Mouse (Mus musculus) lung, adult 2 months (tissue): ENCODE results near the gene Card6. TPM values are rescaled to one million over a fixed set of nuclear protein-coding genes. Genes with fewer than 3 reads are reported as not detected.

Experiments
- DNase-seq: peaks from one replicate; pipeline ENCODE4 v3.0.0; 2022
- H3K4me1 ChIP-seq: fragments of 200-500 bp; 2 replicates; pipeline ENCODE4 v1.6.1; 2011; ENCODE audit warnings: low read length; ENCODE audit not compliant: control insufficient read depth, insufficient read depth
- H3K4me3 ChIP-seq: fragments of 200-500 bp; replicated peaks from 2 replicates; pipeline ENCODE3; 2011; ENCODE audit warnings: low read depth, mild to moderate bottlenecking, control low read depth, low read length; ENCODE audit errors: extremely low read depth
- CTCF ChIP-seq: fragments of 200-500 bp; IDR thresholded peaks from 2 replicates; pipeline ENCODE4 v1.5.1; 2011; ENCODE audit warnings: mild to moderate bottlenecking, low read length, control low read depth; ENCODE audit not compliant: insufficient read depth
- POLR2A ChIP-seq: fragments of 200-500 bp; IDR thresholded peaks from 2 replicates; pipeline ENCODE4 v1.6.1; 2011; ENCODE audit warnings: low read depth, mild to moderate bottlenecking, control low read depth, low read length, borderline replicate concordance; ENCODE audit errors: extremely low read depth
- whole genome bisulfite sequencing: fragments of 180-500 bp; shearing (Covaris S2); methylation state at CpG from one replicate; pipeline ENCODE4 v1.1.7; 2018; 5-methylcytosine and 5-hydroxymethylcytosine counted together
- polyA plus RNA-seq: library from polyadenylated mRNA; depleted of rRNA; stranded (reverse); fragments of >200 nt; gene quantifications from 2 replicates; pipeline ENCODE4 v1.2.3, GENCODE M21; 2012

Gene Card6
- polyA plus RNA-seq, 1 experiment: 3.3 TPM

DNA sequence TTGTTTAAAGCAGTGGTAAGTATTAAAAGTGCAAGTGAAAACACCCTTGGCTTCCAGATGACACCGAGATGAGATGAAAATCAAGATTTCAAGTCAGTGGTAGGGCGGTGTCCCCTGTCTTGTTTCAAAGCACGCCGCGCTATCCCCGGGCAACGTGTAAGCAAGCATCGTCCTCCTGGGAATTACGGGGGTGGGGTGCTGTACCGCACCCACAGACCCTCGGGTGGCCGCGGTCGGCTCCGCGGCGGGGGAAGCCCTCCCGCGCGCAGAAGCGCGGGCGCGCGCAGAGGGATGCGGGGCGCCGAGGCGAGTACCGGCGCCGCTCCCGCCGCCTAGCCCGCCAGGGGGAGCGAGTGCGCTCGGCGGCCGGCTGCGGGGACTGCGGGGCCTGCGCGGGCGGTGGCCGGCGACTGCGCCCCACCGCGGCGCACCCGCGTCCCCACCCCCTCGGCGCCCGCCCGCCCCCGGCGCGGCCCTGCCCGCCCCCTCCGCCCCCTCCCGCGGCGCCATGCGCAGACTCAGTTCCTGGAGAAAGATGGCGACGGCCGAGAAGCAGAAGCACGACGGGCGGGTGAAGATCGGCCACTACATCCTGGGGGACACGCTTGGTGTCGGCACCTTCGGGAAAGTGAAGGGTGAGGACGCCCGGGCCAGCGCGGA is 35.2 kb upstream of the Card6 start, which contains the start of gene Prkaa1:
Gene Prkaa1 (plus strand): TSS at position 501 of the 660 bp plus-strand sequence.
- WGBS: under 1% methylated on average over 76 of the region's 80 CpGs
- Histone ChIP-seq H3K4me3 (peak within 1 kb of the TSS; percentile 94), H3K4me1 (peaks cover 5% of the 10 kb centered on the region; the same call in 1 of the 2 replicates)
- DNase-seq: peak; percentile 72
- no peak for TF ChIP-seq CTCF
- TF ChIP-seq POLR2A: peak; percentile 66; the same call in 1 of the 2 replicates

DNA sequence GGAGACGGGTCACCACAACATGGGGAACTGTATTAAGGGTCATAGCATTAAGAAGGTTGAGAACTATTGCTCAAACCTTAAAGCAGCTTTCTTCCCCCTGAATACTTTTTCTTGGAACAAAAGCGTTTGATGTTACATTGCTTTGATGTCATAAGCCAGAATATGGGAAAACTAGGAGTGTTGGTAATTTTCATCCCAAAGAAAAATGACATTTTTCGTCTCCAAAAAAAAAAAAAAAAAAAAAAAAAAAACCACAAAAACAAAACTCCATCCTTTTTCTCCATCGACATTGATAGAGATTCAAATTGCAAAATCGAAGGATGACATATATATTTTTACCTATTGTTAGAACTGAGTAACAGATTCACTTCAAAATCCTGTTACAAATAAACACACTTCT is 34.4 kb upstream of the Card6 start:
- H3K4me1 ChIP-seq: peaks cover 5% of the 10 kb centered on the region; the same call in 1 of the 2 replicates
- no peak overlapping the region for H3K4me3 ChIP-seq
- no peak for TF ChIP-seq POLR2A
- no peak for TF ChIP-seq CTCF
- DNase-seq: no peak
- WGBS: 52% methylated on average over 5 of the region's 5 CpGs

DNA sequence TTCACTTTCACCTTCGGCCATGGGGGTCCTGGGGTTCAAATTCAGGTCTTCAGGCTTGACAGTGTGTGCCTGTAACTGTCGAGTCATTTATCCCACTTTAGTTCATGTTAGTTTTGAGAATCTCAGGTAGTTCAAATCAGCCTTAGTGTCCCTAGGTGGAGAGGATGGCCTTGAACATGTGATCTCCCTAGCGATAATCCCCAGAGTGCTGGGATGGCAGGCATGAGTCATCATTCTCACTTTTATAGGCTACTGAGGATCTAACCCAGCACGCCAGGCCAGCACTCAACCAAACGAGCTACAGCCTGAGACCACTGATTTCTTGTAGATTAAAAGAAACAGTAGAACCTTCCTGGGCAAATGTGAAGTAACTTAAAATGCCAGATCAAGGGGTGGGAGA is 33.7 kb upstream of the Card6 start:
- 58% methylated on average over 5 of the region's 5 CpGs for WGBS
- no peak for DNase-seq
- H3K4me3 ChIP-seq: no peak overlapping the region
- H3K4me1 ChIP-seq: peaks cover 5% of the 10 kb centered on the region; the same call in 1 of the 2 replicates
- TF ChIP-seq POLR2A (no peak), CTCF (no peak)

DNA sequence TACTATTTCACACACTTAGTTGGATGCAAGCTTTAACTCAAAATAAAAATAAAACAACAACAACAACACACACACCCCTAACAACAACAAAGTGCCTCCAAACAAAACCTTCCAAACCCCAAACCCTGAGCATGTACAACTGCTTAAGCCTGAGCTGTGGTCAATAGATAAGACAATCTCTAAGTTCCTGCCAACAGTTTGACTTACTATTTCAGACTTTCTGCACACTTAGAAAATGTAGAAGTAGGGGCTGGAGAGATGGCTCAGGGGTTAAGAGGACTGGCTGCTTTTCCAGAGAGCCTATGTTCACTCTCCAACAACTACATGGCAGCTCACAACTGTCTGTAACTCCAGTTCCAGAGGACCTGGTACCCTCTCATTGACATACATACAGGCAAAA is 32.0 kb upstream of the Card6 start:
- no peak overlapping the region for H3K4me3 ChIP-seq
- TF ChIP-seq CTCF: no peak
- TF ChIP-seq POLR2A: no peak
- H3K4me1 ChIP-seq: peaks cover 5% of the 10 kb centered on the region; the same call in 1 of the 2 replicates
- DNase-seq: no peak

DNA sequence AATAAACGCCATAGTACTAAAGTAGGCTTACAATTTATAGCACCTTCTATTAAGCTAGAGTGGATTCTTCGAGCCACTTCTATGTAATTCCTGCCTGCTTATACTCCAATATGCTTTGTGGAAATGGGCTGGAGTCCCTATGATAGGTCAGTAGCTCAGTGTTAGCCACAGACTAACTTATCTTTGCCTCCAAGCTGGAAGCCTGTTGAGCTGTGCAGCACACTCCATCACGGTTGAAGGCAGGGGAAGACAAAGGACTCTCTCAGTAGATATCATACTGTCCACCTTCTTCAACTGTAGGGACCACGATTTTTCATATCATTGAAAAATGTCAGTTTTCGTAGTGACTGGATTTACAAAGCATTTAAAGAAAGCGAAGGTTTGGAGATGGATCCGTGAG is 31.5 kb upstream of the Card6 start:
- Histone ChIP-seq H3K4me3 (no peak overlapping the region), H3K4me1 (peaks cover under 1% of the 10 kb centered on the region; the same call in 1 of the 2 replicates)
- TF ChIP-seq POLR2A: no peak
- TF ChIP-seq CTCF: no peak
- 84% methylated on average over 7 of the region's 7 CpGs for WGBS
- no peak for DNase-seq

DNA sequence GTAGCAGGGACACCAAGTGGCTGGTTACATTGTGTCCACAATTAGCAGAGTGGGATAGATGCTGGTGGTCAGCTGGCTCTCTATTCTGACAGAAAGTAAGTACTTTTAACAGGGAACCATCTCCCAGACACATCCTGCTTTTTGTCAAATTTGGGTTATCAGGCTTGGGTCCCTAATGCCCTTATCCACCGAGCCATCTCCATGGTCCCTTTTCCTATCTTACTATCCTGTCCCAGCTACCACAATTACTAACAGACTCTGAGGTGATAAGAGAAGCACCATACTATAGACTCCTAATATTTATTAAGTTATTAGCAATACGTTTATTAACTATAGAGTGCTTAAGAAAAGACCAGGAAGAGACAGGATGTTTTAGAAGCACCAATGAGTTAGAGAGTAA is 31.0 kb upstream of the Card6 start:
- Histone ChIP-seq H3K4me1 (no peaks in the 10 kb centered on the region), H3K4me3 (no peak overlapping the region)
- 78% methylated on average over 2 of the region's 2 CpGs for WGBS
- DNase-seq: no peak
- no peak for TF ChIP-seq POLR2A
- TF ChIP-seq CTCF: no peak

DNA sequence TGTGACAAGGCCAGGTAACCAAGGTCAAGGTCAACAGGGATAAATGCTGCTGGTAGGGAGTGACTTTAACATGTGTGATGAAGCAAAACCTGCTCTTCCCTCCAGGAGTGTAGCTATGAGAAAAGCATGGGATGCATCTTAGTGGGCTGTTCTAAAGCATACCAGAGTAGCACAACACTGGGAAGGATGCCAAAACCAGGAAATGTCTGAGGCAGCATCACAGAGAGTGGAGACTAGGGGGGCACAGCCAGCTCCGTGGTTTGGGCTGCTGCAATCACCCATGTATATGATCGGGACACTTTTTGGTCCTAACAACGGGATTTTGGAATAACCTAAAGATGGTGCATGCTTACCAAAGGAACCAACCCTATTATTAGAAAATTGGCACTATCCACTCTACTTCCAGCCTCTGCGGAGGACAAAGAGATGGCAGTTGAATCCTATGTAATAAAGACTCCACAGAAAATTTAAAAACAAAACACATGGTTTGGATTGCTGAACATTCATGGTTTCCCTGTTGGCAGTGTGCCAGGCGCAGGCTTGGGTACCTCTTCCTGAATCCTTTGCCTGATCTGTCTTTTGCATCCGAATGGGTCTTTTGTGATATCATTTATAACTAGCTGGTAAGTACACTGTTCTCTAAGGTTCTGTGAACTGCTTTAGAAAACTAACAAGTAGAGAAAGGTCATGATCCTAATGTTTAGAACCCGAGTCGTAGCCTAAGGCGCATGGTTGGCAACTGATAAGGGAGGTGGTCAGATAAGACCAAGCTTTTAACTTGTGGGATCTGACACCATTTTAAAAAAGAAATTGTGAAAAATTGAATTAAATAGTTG is 29.9 kb upstream of the Card6 start:
- 52% methylated on average over 9 of the region's 9 CpGs for WGBS
- no peak for DNase-seq

DNA sequence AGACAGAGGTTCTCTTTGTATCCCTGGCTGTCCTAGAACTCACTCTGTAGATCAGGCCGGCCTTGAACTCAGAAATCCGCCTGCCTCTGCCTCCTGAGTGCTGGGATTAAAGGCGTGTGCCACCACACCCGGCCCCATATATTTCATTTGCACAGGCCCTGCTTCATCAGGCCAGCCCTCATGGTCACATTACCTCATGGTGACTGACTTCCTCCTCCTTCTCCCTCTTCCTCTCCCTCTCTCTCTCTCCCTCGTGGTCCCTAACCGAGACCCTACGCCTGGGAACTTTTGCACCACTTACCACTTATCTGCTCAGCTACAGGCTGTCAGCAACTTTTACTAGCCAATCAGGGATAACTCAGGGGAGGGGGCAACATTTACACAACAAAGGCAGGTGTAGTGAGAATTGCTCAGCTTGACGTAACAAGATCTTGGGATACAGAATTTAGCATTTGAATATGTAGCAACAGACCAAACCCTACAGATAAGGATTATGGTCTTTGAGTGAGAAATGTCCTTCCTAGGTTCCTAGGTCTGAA is 26.7 kb upstream of the Card6 start:
- TF ChIP-seq CTCF: no peak
- TF ChIP-seq POLR2A: no peak
- WGBS: 75% methylated on average over 8 of the region's 8 CpGs
- DNase-seq: no peak
- Histone ChIP-seq H3K4me3 (no peak overlapping the region), H3K4me1 (no peaks in the 10 kb centered on the region)

More for the DNA sequence above, 29.9 kb upstream of the Card6 start:
- TF ChIP-seq POLR2A (no peak), CTCF (no peak)
- H3K4me1 ChIP-seq: no peaks in the 10 kb centered on the region
- H3K4me3 ChIP-seq: no peak overlapping the region

DNA sequence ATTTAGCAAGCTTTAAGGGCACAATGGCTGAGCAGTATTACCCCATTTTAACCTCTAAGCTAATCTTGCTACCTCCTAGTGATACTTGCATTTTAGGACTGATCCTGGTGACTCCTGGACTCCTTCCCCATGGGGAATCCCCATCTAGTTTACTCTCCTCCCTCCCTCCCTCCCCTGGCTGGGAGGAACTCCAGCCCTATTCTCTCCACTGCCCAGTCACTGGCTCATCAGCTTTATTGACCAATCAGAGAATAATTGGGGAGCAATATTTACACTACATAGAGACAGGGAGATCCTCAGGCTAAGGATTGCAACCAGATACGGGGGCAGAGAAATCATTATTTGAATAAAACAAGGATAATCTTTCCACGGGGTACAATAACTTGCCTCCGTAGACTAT is 25.8 kb upstream of the Card6 start:
- WGBS: 66% methylated on average over 3 of the region's 3 CpGs
- TF ChIP-seq CTCF: no peak
- TF ChIP-seq POLR2A: no peak
- no peak for DNase-seq
- Histone ChIP-seq H3K4me3 (no peak overlapping the region), H3K4me1 (no peaks in the 10 kb centered on the region)
